Mouse (Mus musculus) liver, embryonic 14.5 days (tissue): ENCODE results near the gene Hes3.

Experiments
- CTCF ChIP-seq: IDR thresholded peaks from 2 replicates; pipeline ENCODE4 v1.5.1; 2016; ENCODE audit warnings: antibody characterized with exemption, low read depth, control low read depth
- EP300 ChIP-seq: IDR thresholded peaks from 2 replicates; pipeline ENCODE4 v1.6.1; 2016; ENCODE audit warnings: antibody characterized with exemption, low read depth

DNA sequence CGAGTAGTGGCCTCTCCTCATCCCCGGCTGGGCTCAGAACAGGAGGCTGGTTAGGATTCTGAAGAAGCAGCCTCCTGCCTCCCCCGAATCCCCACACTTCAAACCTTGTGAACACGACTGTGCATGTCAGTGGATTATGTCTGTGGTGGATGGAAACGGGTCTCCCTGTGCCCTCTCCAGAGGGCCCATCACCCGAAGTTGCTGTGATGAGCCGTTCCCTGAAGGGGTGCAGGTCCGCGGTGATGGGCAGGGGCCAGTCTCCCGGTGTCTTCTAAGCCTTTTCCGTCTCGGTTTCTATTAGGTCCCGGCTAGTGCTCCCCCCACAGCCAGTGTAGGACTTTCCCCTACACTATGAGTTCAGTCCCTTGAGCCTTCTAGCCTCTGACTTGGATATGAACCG is 7.4 kb upstream of the Hes3 start:
- TF ChIP-seq CTCF, result no peak
- TF ChIP-seq EP300, result no peak
